Mouse (Mus musculus) intestine, embryonic 14.5 days (tissue): ENCODE results near the gene Fitm1. TPM values are rescaled to one million over a fixed set of nuclear protein-coding genes. Genes with fewer than 3 reads are reported as not detected.

ENCODE experiments used
- ATAC-seq: fragments of 200-750 bp; cut with Nextera tagmentation; replicated peaks from 2 replicates; pipeline ENCODE4 v1.8.0; 2017; ENCODE audit warnings: low read depth, moderate number of reproducible peaks, moderate TSS enrichment, moderate library complexity; ENCODE audit not compliant: low FRiP score, low TSS enrichment
- DNase-seq: peaks from one replicate; pipeline ENCODE4 v3.0.0-alpha.2; 2018; ENCODE audit warnings: low spot score
- H3K27ac ChIP-seq: fragments of 300-500 bp; sonication (generic); 2 replicates; pipeline ENCODE4 v1.5.1; 2014; ENCODE audit warnings: low read depth, mild to moderate bottlenecking, control low read depth
- H3K27me3 ChIP-seq: fragments of 300-500 bp; sonication (generic); replicated peaks from 2 replicates; pipeline ENCODE4 v1.6.1; 2014; ENCODE audit warnings: low read length, control low read depth; ENCODE audit not compliant: control insufficient read depth, insufficient read depth
- H3K36me3 ChIP-seq: fragments of 300-500 bp; sonication (generic); 2 replicates; pipeline ENCODE4 v1.6.1; 2014; ENCODE audit warnings: low read length, control low read depth; ENCODE audit not compliant: control insufficient read depth, insufficient read depth
- H3K4me1 ChIP-seq: fragments of 300-500 bp; sonication (generic); replicated peaks from 2 replicates; pipeline ENCODE4 v1.6.1; 2014; ENCODE audit warnings: low read length, control low read depth, mixed read lengths; ENCODE audit not compliant: control insufficient read depth, insufficient read depth
- H3K4me2 ChIP-seq: fragments of 300-500 bp; sonication (generic); 2 replicates; pipeline ENCODE4 v1.6.1; 2014; ENCODE audit warnings: low read length
- H3K4me3 ChIP-seq: fragments of 300-500 bp; sonication (generic); 2 replicates; pipeline ENCODE4 v1.5.1; 2014; ENCODE audit warnings: low read depth, low read length, control low read depth, mixed read lengths
- H3K9ac ChIP-seq: fragments of 300-500 bp; sonication (generic); 2 replicates; pipeline ENCODE4 v1.6.1; 2014; ENCODE audit warnings: mild to moderate bottlenecking, low read length
- H3K9me3 ChIP-seq: fragments of 300-500 bp; sonication (generic); 2 replicates; pipeline ENCODE4 v1.6.1; 2016; ENCODE audit warnings: low read length, control low read depth; ENCODE audit not compliant: control insufficient read depth
- WGBS: fragments of 180-500 bp; shearing (Covaris S2); extraction: QIAGEN DNeasy Blood & Tissue Kit; methylation state at CpG from one replicate; pipeline ENCODE4 v1.1.7; 2014; 5-methylcytosine and 5-hydroxymethylcytosine counted together
- polyA plus RNA-seq: library from polyadenylated mRNA; unstranded; fragments of >200 nt; fragmentation: Nextera tagmentation; extraction: Ambion mirVana; gene quantifications from 2 replicates; pipeline ENCODE4 v1.2.1, GENCODE M21; 2014

The Fitm1 gene
- polyA plus RNA-seq, 1 experiment from 2014 or later, result 0.43 TPM

- H3K36me3 ChIP-seq, result peaks cover 28% of the 10 kb centered on the region
- under 1% methylated on average over 51 of the region's 51 CpGs for WGBS
- peak; percentile 97 for ATAC-seq
- DNase-seq, result peak; percentile 100
- peak within 1 kb of the TSS; percentile 58 for H3K9ac ChIP-seq
- H3K4me2 ChIP-seq, result peak within 1 kb of the TSS; percentile 83
- peak within 1 kb of the TSS; percentile 92 for H3K27ac ChIP-seq
- peak within 1 kb of the TSS; percentile 60 for H3K4me3 ChIP-seq
- H3K27me3 ChIP-seq, result no peaks in the 10 kb centered on the region
- H3K9me3 ChIP-seq, result no peaks in the 10 kb centered on the region
- H3K4me1 ChIP-seq, result peaks cover 20% of the 10 kb centered on the region
These were observed 15.0 kb upstream of the Fitm1 start, which contains the start of gene A730061H03Rik for GRCm38 (mm10) chr14:55560202-55561073. Gene A730061H03Rik, minus strand, starts transcription at chr14:55560406.

GRCm38 (mm10) chr14:55561860-55562259 is 13.6 kb upstream of the Fitm1 start:
- WGBS, result 84% methylated on average over 10 of the region's 10 CpGs
- H3K4me2 ChIP-seq, result no peak overlapping the region
- no peak overlapping the region for H3K9ac ChIP-seq
- peaks cover 42% of the 10 kb centered on the region for H3K36me3 ChIP-seq
- peaks cover 20% of the 10 kb centered on the region for H3K4me1 ChIP-seq
- H3K4me3 ChIP-seq, result no peak overlapping the region
- no peak overlapping the region for H3K27ac ChIP-seq
- no peaks in the 10 kb centered on the region for H3K9me3 ChIP-seq
- ATAC-seq (no peak), DNase-seq (no peak)
- no peaks in the 10 kb centered on the region for H3K27me3 ChIP-seq

- DNase-seq (no peak), ATAC-seq (no peak)
- Histone ChIP-seq H3K9me3 (no peaks in the 10 kb centered on the region), H3K27ac (no peak overlapping the region), H3K36me3 (peaks cover 56% of the 10 kb centered on the region), H3K4me1 (peaks cover 17% of the 10 kb centered on the region), H3K9ac (no peak overlapping the region), H3K4me2 (no peak overlapping the region), H3K27me3 (no peaks in the 10 kb centered on the region), H3K4me3 (no peak overlapping the region)
- WGBS, result 90% methylated on average over 11 of the region's 11 CpGs
These were observed 12.2 kb upstream of the Fitm1 start for GRCm38 (mm10) chr14:55563249-55563648.

GRCm38 (mm10) chr14:55565748-55566147 is 9.7 kb upstream of the Fitm1 start:
- WGBS, result 74% methylated on average over 3 of the region's 3 CpGs
- peaks cover 74% of the 10 kb centered on the region for H3K36me3 ChIP-seq
- H3K4me3 ChIP-seq, result no peak overlapping the region
- no peak overlapping the region for H3K4me2 ChIP-seq
- no peaks in the 10 kb centered on the region for H3K9me3 ChIP-seq
- H3K4me1 ChIP-seq, result peaks cover 10% of the 10 kb centered on the region
- ATAC-seq, result no peak
- no peaks in the 10 kb centered on the region for H3K27me3 ChIP-seq
- no peak for DNase-seq
- no peak overlapping the region for H3K9ac ChIP-seq
- no peak overlapping the region for H3K27ac ChIP-seq

GRCm38 (mm10) chr14:55567496-55567895 is 7.9 kb upstream of the Fitm1 start:
- no peak overlapping the region for H3K4me3 ChIP-seq
- no peaks in the 10 kb centered on the region for H3K27me3 ChIP-seq
- H3K9ac ChIP-seq, result no peak overlapping the region
- H3K27ac ChIP-seq, result no peak overlapping the region
- H3K4me2 ChIP-seq, result no peak overlapping the region
- WGBS, result 80% methylated on average over 3 of the region's 3 CpGs
- H3K9me3 ChIP-seq, result no peaks in the 10 kb centered on the region
- no peak for ATAC-seq
- DNase-seq, result no peak
- H3K4me1 ChIP-seq, result no peaks in the 10 kb centered on the region
- H3K36me3 ChIP-seq, result peaks cover 74% of the 10 kb centered on the region

DNA sequence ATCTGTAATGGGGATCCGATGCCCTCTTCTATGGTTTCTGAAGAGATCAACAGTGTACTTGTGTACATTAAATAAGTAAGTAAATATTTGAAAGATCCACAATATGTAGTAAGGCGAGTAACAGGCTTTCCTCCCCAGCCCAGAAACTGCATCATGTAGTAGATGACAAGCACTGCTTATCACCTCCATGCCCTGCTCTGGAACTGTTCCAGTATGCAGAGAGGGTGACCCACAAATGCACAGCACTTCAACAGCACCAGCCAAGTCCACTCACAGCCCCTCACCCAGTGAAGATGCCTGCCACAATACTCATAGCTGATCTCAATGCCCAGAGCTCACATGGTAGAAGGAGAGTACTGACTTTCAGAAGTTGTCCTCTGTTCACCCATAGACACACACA is 4.8 kb upstream of the Fitm1 start:
- no peak overlapping the region for H3K9ac ChIP-seq
- no peak overlapping the region for H3K4me2 ChIP-seq
- 81% methylated on average over 2 of the region's 2 CpGs for WGBS
- peaks cover 45% of the 10 kb centered on the region for H3K36me3 ChIP-seq
- ATAC-seq, result no peak
- no peak overlapping the region for H3K27ac ChIP-seq
- no peaks in the 10 kb centered on the region for H3K27me3 ChIP-seq
- H3K4me3 ChIP-seq, result no peak overlapping the region
- H3K4me1 ChIP-seq, result no peaks in the 10 kb centered on the region; the same call in 1 of the 2 replicates
- DNase-seq, result no peak
- no peaks in the 10 kb centered on the region for H3K9me3 ChIP-seq

GRCm38 (mm10) chr14:55571760-55572159 is 3.7 kb upstream of the Fitm1 start:
- Histone ChIP-seq H3K27ac (no peak overlapping the region), H3K4me1 (no peaks in the 10 kb centered on the region; the same call in 1 of the 2 replicates), H3K4me3 (no peak overlapping the region), H3K4me2 (no peak overlapping the region), H3K9ac (no peak overlapping the region), H3K27me3 (no peaks in the 10 kb centered on the region), H3K9me3 (no peaks in the 10 kb centered on the region), H3K36me3 (peaks cover 33% of the 10 kb centered on the region)
- DNase-seq (no peak), ATAC-seq (no peak)

DNA sequence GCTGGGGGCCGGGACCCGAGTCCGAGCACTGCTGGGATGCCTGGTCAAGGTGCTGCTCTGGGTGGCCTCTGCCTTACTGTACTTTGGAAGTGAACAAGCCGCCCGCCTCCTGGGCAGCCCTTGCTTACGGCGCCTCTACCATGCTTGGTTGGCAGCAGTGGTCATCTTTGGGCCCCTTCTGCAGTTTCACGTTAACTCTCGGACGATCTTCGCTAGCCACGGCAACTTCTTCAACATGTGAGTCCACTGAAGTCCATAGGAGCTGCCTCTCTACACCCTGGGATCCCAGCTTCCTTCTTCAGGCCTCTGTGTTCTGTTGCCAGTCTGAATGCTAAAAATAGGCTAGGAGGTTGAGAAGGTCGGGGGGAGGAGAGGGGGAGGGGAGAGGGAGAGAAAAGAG is 294 bp downstream of the Fitm1 start:
- Histone ChIP-seq H3K4me3 (no peak overlapping the region), H3K9me3 (no peaks in the 10 kb centered on the region), H3K9ac (no peak overlapping the region), H3K36me3 (peaks cover 10% of the 10 kb centered on the region; the same call in 1 of the 2 replicates), H3K27me3 (no peaks in the 10 kb centered on the region), H3K27ac (no peak overlapping the region), H3K4me2 (no peak overlapping the region), H3K4me1 (peaks cover 8% of the 10 kb centered on the region)
- DNase-seq, result no peak
- ATAC-seq, result no peak
- WGBS, result 70% methylated on average over 13 of the region's 13 CpGs

DNA sequence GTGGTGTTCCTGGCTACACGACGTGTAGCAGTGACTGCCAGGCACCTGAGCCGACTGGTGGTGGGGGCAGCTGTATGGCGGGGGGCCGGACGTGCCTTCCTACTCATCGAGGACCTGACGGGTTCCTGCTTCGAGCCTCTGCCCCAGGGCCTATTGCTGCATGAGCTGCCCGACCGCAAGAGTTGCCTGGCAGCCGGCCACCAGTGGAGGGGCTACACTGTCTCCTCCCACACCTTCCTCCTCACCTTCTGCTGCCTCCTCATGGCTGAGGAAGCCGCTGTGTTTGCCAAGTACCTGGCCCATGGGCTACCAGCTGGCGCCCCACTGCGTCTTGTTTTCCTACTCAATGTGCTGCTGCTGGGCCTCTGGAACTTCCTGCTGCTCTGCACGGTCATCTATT is 959 bp downstream of the Fitm1 start:
- H3K36me3 ChIP-seq, result peaks cover 17% of the 10 kb centered on the region
- ATAC-seq (no peak), DNase-seq (no peak)
- H3K4me2 ChIP-seq, result no peak overlapping the region
- H3K9me3 ChIP-seq, result no peaks in the 10 kb centered on the region
- 76% methylated on average over 16 of the region's 16 CpGs for WGBS
- no peak overlapping the region for H3K27ac ChIP-seq
- peaks cover 8% of the 10 kb centered on the region for H3K4me1 ChIP-seq
- H3K4me3 ChIP-seq, result no peak overlapping the region
- H3K9ac ChIP-seq, result no peak overlapping the region
- H3K27me3 ChIP-seq, result no peaks in the 10 kb centered on the region
